Mouse (Mus musculus) limb, embryonic 14.5 days (tissue): Measurements from ENCODE around the gene Chn2. TPM values are rescaled to one million over a fixed set of nuclear protein-coding genes. Genes with fewer than 3 reads are reported as not detected.

Experiments
- ATAC-seq: fragments of 200-750 bp; cut with Nextera tagmentation; 2 replicates; pipeline ENCODE4 v1.8.0; 2017; ENCODE audit warnings: low read depth, moderate number of reproducible peaks, moderate TSS enrichment; ENCODE audit not compliant: low FRiP score
- DNase-seq: peaks from one replicate; pipeline ENCODE4 v3.0.0-alpha.2; 2015; ENCODE audit warnings: low spot score
- H3K27ac ChIP-seq: fragments of 300-500 bp; sonication (generic); replicated peaks from 2 replicates; pipeline ENCODE4 v1.5.1; 2014; ENCODE audit warnings: low read depth, mild to moderate bottlenecking, low read length, moderate library complexity, mixed read lengths
- H3K27me3 ChIP-seq: fragments of 300-500 bp; sonication (generic); 2 replicates; pipeline ENCODE4 v1.6.1; 2014; ENCODE audit warnings: low read length, mixed read lengths; ENCODE audit not compliant: control insufficient read depth, insufficient read depth
- H3K36me3 ChIP-seq: fragments of 300-500 bp; sonication (generic); 2 replicates; pipeline ENCODE4 v1.6.1; 2014; ENCODE audit warnings: mild to moderate bottlenecking, low read length, moderate library complexity, mixed read lengths; ENCODE audit not compliant: control insufficient read depth, insufficient read depth
- H3K4me1 ChIP-seq: fragments of 300-500 bp; sonication (generic); 2 replicates; pipeline ENCODE4 v1.6.1; 2014; ENCODE audit warnings: antibody characterized with exemption, low read length, mixed read lengths; ENCODE audit not compliant: control insufficient read depth, insufficient read depth
- H3K4me2 ChIP-seq: fragments of 300-500 bp; sonication (generic); replicated peaks from 2 replicates; pipeline ENCODE4 v1.6.1; 2014; ENCODE audit warnings: low read depth, mild to moderate bottlenecking, low read length, moderate library complexity; ENCODE audit not compliant: severe bottlenecking
- H3K4me3 ChIP-seq: fragments of 300-500 bp; sonication (generic); replicated peaks from 2 replicates; pipeline ENCODE4 v1.5.1; 2014; ENCODE audit warnings: low read length
- H3K9ac ChIP-seq: fragments of 300-500 bp; sonication (generic); 2 replicates; pipeline ENCODE4 v1.6.1; 2014; ENCODE audit warnings: mild to moderate bottlenecking, low read depth, low read length, moderate library complexity; ENCODE audit not compliant: severe bottlenecking
- H3K9me3 ChIP-seq: fragments of 300-500 bp; sonication (generic); 2 replicates; pipeline ENCODE4 v1.6.1; 2016; ENCODE audit warnings: low read length; ENCODE audit not compliant: control insufficient read depth
- POLR2A ChIP-seq: fragments of 200-500 bp; IDR thresholded peaks from 2 replicates; pipeline ENCODE4 v1.8.0; 2012; ENCODE audit warnings: inconsistent platforms, mild to moderate bottlenecking, moderate library complexity, borderline replicate concordance; ENCODE audit not compliant: insufficient read depth, insufficient read length; ENCODE audit errors: extremely low read depth
- WGBS: fragments of 180-500 bp; shearing (Covaris S2); extraction: QIAGEN DNeasy Blood & Tissue Kit; methylation state at CpG from one replicate; pipeline ENCODE4 v1.1.7; 2014; 5-methylcytosine and 5-hydroxymethylcytosine counted together
- polyA plus RNA-seq, 2 experiments: library from polyadenylated mRNA; depleted of rRNA in 1 of 2; stranded (reverse) in 1 of 2; unstranded in 1 of 2; fragments of >200 nt; fragmentation: Nextera tagmentation in 1 of 2; extraction: Ambion mirVana in 1 of 2; gene quantifications; 2 replicates each; pipeline versions ENCODE4 v1.2.1 to v1.2.3; 2012 to 2014

Gene Chn2
- polyA plus RNA-seq, 2 experiments = 11.5 to 14.3 TPM

DNA sequence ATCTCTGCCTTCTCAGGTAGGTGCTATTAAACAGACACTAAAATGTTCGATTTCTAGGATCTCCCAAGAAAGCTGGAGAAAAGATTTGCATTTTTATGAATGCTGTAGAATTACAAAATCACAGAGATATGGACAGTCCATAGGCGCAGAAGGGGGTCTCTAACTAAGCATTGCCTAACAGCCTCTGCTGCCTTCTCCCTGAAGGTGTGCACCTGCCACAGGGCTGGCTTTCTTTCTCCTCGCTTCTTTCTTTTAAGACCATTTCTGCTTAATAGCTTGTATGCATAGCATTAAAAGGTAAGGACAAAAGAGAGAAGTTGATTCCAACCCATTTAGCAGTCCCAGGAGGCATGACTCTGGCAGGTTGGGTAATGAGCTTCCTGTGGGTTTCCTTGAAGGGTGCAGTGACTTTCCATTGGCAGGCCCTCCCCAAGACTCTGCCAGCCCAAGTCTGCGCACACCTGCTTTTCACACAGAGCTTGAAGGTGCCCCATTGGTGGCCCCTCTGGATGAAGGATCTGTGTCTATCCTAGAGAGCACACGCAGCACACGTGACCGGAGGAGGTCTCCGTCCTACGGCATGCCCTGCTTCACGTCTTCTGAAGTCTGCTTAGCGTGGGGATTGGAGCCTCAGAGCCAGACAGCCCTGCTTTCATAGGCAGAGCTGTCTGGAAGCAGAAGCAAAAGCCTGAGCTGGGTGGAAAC, 87.8 kb downstream of the Chn2 start:
- no peaks in the 10 kb centered on the region for H3K9me3 ChIP-seq
- H3K4me3 ChIP-seq = no peak overlapping the region
- WGBS = 67% methylated on average over 11 of the region's 11 CpGs
- H3K27me3 ChIP-seq = no peaks in the 10 kb centered on the region
- no peak overlapping the region for H3K4me2 ChIP-seq
- ATAC-seq (no peak), DNase-seq (no peak)
- no peak overlapping the region for H3K27ac ChIP-seq
- no peaks in the 10 kb centered on the region for H3K36me3 ChIP-seq
- no peak for TF ChIP-seq POLR2A
- H3K4me1 ChIP-seq = 0 out of 2 replicates have a peak, but pooled peaks cover 2% of the 10 kb centered on the region
- H3K9ac ChIP-seq = no peak overlapping the region

DNA sequence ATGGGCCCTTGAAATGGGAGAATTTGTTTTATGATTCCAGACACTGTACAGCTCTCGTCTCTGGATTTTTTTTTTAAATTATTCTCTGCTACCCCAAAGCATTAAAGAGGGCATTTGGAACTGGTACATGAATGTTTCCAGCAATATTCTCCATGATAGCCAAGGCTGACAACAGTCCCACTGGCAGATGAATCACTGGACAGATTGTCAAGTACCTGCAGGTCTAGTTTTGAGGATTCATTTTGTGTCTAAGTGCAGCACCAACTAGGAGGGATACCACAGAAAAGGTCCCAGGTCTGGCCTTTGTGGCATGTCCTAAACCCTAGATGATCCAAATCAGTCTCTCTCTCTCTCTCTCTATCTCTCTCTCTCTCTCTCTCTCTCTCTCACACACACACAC, 89.3 kb downstream of the Chn2 start:
- H3K27ac ChIP-seq = no peak overlapping the region
- H3K36me3 ChIP-seq = no peaks in the 10 kb centered on the region
- no peak overlapping the region for H3K4me3 ChIP-seq
- no peak for TF ChIP-seq POLR2A
- ATAC-seq = no peak
- H3K27me3 ChIP-seq = no peaks in the 10 kb centered on the region
- no peak for DNase-seq
- 36% methylated on average over 1 of the region's 1 CpGs for WGBS
- peaks cover 2% of the 10 kb centered on the region; the same call in 1 of the 2 replicates for H3K4me1 ChIP-seq
- no peak overlapping the region for H3K4me2 ChIP-seq
- no peaks in the 10 kb centered on the region for H3K9me3 ChIP-seq
- no peak overlapping the region for H3K9ac ChIP-seq

DNA sequence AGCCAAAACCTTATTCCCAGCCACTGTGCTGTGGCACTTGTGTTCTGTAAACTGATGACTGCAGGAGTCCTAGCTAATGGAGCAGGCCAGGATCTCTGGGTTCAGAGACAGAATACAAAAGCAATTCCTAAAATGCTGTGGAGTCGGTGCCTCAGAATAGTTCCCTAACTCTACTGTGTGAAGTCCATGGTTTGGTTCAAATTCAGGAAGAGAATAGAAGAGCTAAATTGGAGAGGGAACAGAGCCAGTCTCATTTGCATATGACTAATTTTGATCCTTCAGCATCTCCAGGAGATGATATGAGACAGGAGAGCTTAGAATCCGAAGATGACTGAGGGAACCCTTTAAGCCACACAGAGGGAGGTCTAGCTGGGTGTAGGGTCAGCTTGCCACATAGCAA, 90.2 kb downstream of the Chn2 start:
- H3K9ac ChIP-seq = no peak overlapping the region
- no peaks in the 10 kb centered on the region for H3K27me3 ChIP-seq
- DNase-seq (no peak), ATAC-seq (no peak)
- H3K4me2 ChIP-seq = no peak overlapping the region
- no peak for TF ChIP-seq POLR2A
- peaks cover 2% of the 10 kb centered on the region; the same call in 1 of the 2 replicates for H3K4me1 ChIP-seq
- no peak overlapping the region for H3K27ac ChIP-seq
- no peak overlapping the region for H3K4me3 ChIP-seq
- no peaks in the 10 kb centered on the region for H3K9me3 ChIP-seq
- no peaks in the 10 kb centered on the region for H3K36me3 ChIP-seq
- WGBS = 81% methylated on average over 2 of the region's 2 CpGs

DNA sequence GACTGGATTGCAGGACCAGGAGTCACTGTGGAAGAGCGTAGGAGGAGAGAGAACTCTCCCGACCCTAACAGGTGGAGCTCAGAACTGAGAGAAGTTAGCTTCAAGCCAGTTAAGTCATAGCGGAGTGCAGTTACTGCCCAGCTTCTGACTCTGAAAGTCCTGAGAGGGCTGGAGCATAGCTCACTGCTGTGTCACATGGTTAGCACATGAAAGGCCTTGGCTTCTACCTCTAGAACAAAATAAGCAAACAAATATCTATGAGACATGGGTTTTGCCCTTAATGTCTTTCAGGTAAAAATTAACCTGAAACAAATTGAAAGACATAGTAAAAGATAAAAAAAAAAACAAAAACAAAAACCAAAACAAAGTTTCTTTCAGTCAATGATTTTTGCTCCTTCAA, 91.5 kb downstream of the Chn2 start:
- DNase-seq (no peak), ATAC-seq (no peak)
- H3K27me3 ChIP-seq = no peaks in the 10 kb centered on the region
- H3K4me2 ChIP-seq = no peak overlapping the region
- no peak for TF ChIP-seq POLR2A
- WGBS = 84% methylated on average over 3 of the region's 3 CpGs
- no peak overlapping the region for H3K4me3 ChIP-seq
- peaks cover 2% of the 10 kb centered on the region; the same call in 1 of the 2 replicates for H3K4me1 ChIP-seq
- H3K9me3 ChIP-seq = no peaks in the 10 kb centered on the region
- no peak overlapping the region for H3K9ac ChIP-seq
- no peak overlapping the region for H3K27ac ChIP-seq
- H3K36me3 ChIP-seq = no peaks in the 10 kb centered on the region

DNA sequence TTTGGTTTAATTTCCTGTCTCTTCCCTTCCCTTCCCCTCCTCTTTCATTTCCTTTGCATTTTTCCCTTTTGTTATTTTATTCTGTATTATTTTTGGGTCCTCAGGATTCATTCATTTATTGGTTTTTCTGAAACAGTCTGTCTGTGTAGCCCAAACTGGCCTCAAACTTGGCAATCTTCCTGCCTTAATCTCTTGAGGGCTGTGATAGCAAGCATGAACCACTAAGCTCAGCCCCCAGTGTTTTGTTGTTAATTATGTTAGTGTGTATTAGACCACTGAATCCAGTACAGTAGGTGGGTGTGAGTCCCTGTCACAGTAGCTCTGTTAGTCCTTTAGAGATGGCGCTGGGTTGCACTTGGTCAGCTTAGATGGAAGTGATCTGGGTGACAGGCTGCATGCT, 93.2 kb downstream of the Chn2 start:
- ATAC-seq = no peak
- TF ChIP-seq POLR2A = no peak
- Histone ChIP-seq H3K27me3 (no peaks in the 10 kb centered on the region), H3K4me3 (no peak overlapping the region), H3K4me1 (no peaks in the 10 kb centered on the region; the same call in 1 of the 2 replicates), H3K27ac (no peak overlapping the region), H3K9ac (no peak overlapping the region), H3K9me3 (no peaks in the 10 kb centered on the region), H3K36me3 (no peaks in the 10 kb centered on the region), H3K4me2 (no peak overlapping the region)
- no peak for DNase-seq
- WGBS = 81% methylated on average over 1 of the region's 1 CpGs
